Mouse (Mus musculus) forebrain, embryonic 13.5 days (tissue): Measurements from ENCODE around the gene Olfr1269. TPM values are rescaled to one million over a fixed set of nuclear protein-coding genes. Genes with fewer than 3 reads are reported as not detected.

Experiments used
- ATAC-seq: fragments of 200-750 bp; cut with Nextera tagmentation; 2 replicates; pipeline ENCODE4 v1.8.0; 2017
- H3K27ac ChIP-seq: fragments of 300-500 bp; sonication (generic); 2 replicates; pipeline ENCODE4 v1.5.1; 2015; ENCODE audit warnings: inconsistent platforms, mild to moderate bottlenecking, moderate library complexity
- H3K27me3 ChIP-seq: fragments of 300-500 bp; sonication (generic); 2 replicates; pipeline ENCODE4 v1.6.1; 2015; ENCODE audit warnings: mild to moderate bottlenecking, inconsistent platforms
- H3K36me3 ChIP-seq: fragments of 300-500 bp; sonication (generic); 2 replicates; pipeline ENCODE4 v1.6.1; 2015; ENCODE audit warnings: mild to moderate bottlenecking, inconsistent platforms; ENCODE audit not compliant: poor library complexity, severe bottlenecking
- H3K4me1 ChIP-seq: fragments of 300-500 bp; sonication (generic); 2 replicates; pipeline ENCODE4 v1.6.1; 2015; ENCODE audit warnings: inconsistent platforms
- H3K4me2 ChIP-seq: fragments of 300-500 bp; sonication (generic); 2 replicates; pipeline ENCODE4 v1.6.1; 2015; ENCODE audit warnings: inconsistent platforms, mild to moderate bottlenecking, moderate library complexity
- H3K4me3 ChIP-seq: fragments of 300-500 bp; sonication (generic); 2 replicates; pipeline ENCODE4 v1.5.1; 2015; ENCODE audit warnings: mild to moderate bottlenecking, inconsistent platforms
- H3K9ac ChIP-seq: fragments of 300-500 bp; sonication (generic); 2 replicates; pipeline ENCODE4 v1.6.1; 2015; ENCODE audit warnings: mild to moderate bottlenecking, inconsistent platforms
- H3K9me3 ChIP-seq: fragments of 300-500 bp; sonication (generic); replicated peaks from 2 replicates; pipeline ENCODE4 v1.6.1; 2016; ENCODE audit warnings: inconsistent platforms
- WGBS: fragments of 180-500 bp; shearing (Covaris S2); methylation state at CpG from one replicate; pipeline ENCODE4 v1.1.7; 2015; 5-methylcytosine and 5-hydroxymethylcytosine counted together
- polyA plus RNA-seq: library from polyadenylated mRNA; unstranded; fragments of >200 nt; fragmentation: Nextera tagmentation; extraction: Ambion mirVana; gene quantifications from 2 replicates; pipeline ENCODE4 v1.2.1, GENCODE M21; 2015

The Olfr1269 gene
- polyA plus RNA-seq, result not detected in 2 replicates

DNA sequence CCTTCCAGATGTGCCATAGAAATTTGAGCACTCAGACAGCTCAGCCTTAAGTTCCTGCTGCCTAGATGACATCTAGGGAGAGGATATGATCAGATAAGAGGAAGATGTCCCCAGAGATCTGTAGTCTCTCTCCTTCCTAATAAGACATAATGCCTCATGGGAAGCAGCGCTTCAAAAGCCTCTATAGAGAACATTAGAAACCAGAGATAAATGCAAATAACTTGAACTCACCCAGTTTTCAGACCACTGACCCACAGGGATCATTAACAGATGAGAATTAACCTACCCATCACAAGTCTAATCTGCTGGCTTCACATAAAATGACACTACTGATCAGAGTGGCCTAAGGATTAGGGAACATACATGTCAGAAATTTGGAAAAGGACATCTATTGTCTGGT is at the start of gene Olfr1269:
TSS of gene Olfr1269 (minus strand) at position 101 of the 400 bp plus-strand sequence.
- H3K4me1 ChIP-seq, result no peaks in the 10 kb centered on the region
- H3K4me2 ChIP-seq, result no peak within 1 kb of the TSS
- no peak for ATAC-seq
- no peak within 1 kb of the TSS for H3K9ac ChIP-seq
- H3K9me3 ChIP-seq, result no peaks in the 10 kb centered on the region; the same call in 1 of the 2 replicates
- no peaks in the 10 kb centered on the region for H3K36me3 ChIP-seq
- H3K27ac ChIP-seq, result no peak within 1 kb of the TSS
- WGBS, result 96% methylated on average over 1 of the region's 1 CpGs
- no peak within 1 kb of the TSS for H3K4me3 ChIP-seq
- H3K27me3 ChIP-seq, result no peaks in the 10 kb centered on the region

DNA sequence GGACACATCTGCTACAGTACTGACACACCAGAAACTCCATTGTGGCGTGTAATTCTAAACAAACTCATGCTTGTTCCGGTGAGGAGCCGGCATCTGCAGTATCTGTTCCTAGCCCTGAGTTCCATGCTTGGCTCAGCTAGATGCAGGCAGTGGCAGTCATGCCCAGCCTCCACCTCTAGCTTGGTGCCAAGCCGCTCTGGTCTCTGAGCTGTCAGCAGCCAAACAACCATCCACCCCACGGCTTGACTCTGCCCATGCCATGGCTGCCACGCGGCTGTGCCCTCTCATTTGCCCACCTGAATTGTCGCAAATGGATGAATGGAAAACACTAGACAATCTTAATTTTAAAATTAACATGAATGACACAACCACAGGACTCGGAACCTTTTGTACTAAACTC is 32.7 kb upstream of the Olfr1269 start:
- H3K9me3 ChIP-seq, result no peaks in the 10 kb centered on the region; the same call in 1 of the 2 replicates
- 91% methylated on average over 9 of the region's 9 CpGs for WGBS
- H3K27ac ChIP-seq, result no peak overlapping the region

DNA sequence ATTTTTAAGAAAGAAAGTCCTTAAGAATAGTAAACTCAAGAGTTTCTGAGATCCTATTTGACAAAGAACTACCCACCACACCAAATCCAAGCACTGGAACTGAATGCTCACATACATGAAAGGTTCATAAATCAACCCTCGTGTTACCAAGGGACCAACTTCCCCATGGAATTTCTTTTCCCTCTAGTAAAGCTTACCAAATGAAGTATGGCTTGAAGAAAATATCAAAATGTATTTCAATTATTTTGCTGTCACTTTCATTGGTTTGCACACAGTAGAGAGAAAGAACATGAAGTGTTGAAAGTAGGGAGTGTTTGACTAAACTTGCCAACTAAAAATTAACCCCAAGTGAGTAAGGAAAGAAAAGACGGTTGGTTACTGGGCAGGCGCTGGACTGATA is 31.8 kb upstream of the Olfr1269 start, which contains the start of gene Olfr1270:
TSS of gene Olfr1270 (minus strand) at position 101 of the 400 bp plus-strand sequence.
- WGBS, result 87% methylated on average over 3 of the region's 3 CpGs

More for the DNA sequence above, 32.7 kb upstream of the Olfr1269 start:
- no peaks in the 10 kb centered on the region for H3K36me3 ChIP-seq
- H3K27me3 ChIP-seq, result no peaks in the 10 kb centered on the region
- H3K4me3 ChIP-seq, result no peak overlapping the region
- no peaks in the 10 kb centered on the region for H3K4me1 ChIP-seq
- H3K9ac ChIP-seq, result no peak overlapping the region
- no peak overlapping the region for H3K4me2 ChIP-seq
- no peak for ATAC-seq

DNA sequence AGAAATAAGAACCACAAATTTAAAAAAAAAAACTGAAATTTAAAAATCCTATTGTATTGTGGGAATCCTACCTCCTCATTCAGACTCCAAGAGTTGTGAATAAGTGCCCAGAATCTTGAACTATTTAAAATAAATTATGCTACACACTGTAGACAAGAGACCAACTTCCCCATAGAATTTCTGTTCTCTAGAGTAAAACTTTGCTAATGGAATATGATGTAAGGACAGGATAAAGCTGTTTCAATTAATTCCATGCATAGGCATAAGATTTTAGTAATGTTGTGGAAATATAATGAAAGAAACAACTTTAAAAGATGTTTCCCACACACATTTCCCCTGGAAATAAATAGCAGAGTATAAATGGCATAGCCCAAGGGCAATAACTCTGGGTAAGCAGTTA is 21.0 kb upstream of the Olfr1269 start, which contains the start of gene Olfr32:
TSS of gene Olfr32 (minus strand) at position 101 of the 400 bp plus-strand sequence.
- no peak within 1 kb of the TSS for H3K27ac ChIP-seq
- no peak within 1 kb of the TSS for H3K4me2 ChIP-seq
- H3K4me3 ChIP-seq, result no peak within 1 kb of the TSS
- no peaks in the 10 kb centered on the region for H3K36me3 ChIP-seq
- no peak within 1 kb of the TSS for H3K9ac ChIP-seq
- ATAC-seq, result no peak
- H3K9me3 ChIP-seq, result no peaks in the 10 kb centered on the region
- no peaks in the 10 kb centered on the region for H3K4me1 ChIP-seq
- H3K27me3 ChIP-seq, result no peaks in the 10 kb centered on the region

More for the DNA sequence above, 31.8 kb upstream of the Olfr1269 start, which contains the start of gene Olfr1270:
- Histone ChIP-seq H3K4me3 (no peak within 1 kb of the TSS), H3K27me3 (no peaks in the 10 kb centered on the region), H3K27ac (no peak within 1 kb of the TSS), H3K9me3 (no peaks in the 10 kb centered on the region; the same call in 1 of the 2 replicates), H3K4me2 (no peak within 1 kb of the TSS), H3K36me3 (no peaks in the 10 kb centered on the region), H3K4me1 (no peaks in the 10 kb centered on the region), H3K9ac (no peak within 1 kb of the TSS)
- no peak for ATAC-seq

DNA sequence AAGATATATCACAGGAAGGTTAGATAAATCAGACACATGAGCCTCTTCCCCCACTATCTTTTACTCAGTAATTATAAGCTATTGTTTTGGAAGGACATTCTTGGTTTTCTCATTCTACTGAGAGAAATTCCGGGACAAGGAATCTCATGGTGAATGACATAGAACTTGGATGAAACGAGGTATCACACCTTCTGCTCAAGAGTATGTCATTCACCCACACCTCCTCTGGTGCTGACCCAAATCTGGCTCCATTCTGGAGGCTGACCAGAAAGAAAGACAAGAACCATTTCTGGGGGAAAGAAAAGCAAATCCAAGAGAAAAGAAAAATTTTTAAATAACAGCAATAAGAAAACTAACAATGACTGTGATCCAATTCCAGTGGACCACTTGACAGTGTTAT is 51.1 kb downstream of the Olfr1269 start:
- no peaks in the 10 kb centered on the region for H3K9me3 ChIP-seq
- no peak overlapping the region for H3K4me3 ChIP-seq
- no peaks in the 10 kb centered on the region for H3K36me3 ChIP-seq
- H3K27ac ChIP-seq, result no peak overlapping the region
- no peaks in the 10 kb centered on the region for H3K27me3 ChIP-seq
- no peak overlapping the region for H3K4me2 ChIP-seq
- H3K9ac ChIP-seq, result no peak overlapping the region
- WGBS, result 72% methylated on average over 2 of the region's 2 CpGs
- ATAC-seq, result no peak
- no peaks in the 10 kb centered on the region for H3K4me1 ChIP-seq

Other genes with a start within 250 kb of the Olfr1269 start
- not detected in 2 replicates for gene Olfr1257, start 243.0 kb downstream of the Olfr1269 start, polyA plus RNA-seq
- gene Olfr1258, start 194.1 kb downstream of the Olfr1269 start, polyA plus RNA-seq, result not detected in 2 replicates
- gene Olfr1259, start 172.7 kb downstream of the Olfr1269 start, polyA plus RNA-seq, result not detected in 2 replicates
- not detected in 2 replicates for gene Olfr1260, start 147.1 kb downstream of the Olfr1269 start, polyA plus RNA-seq
- gene Olfr1261, start 130.2 kb downstream of the Olfr1269 start, polyA plus RNA-seq, result not detected in 2 replicates
- gene Olfr1262, start 121.3 kb downstream of the Olfr1269 start, polyA plus RNA-seq, result not detected in 2 replicates
- gene Olfr1263, start 109.3 kb downstream of the Olfr1269 start, polyA plus RNA-seq, result not detected in 2 replicates
- not detected in 2 replicates for gene Olfr1264, start 95.8 kb downstream of the Olfr1269 start, polyA plus RNA-seq
- not detected in 2 replicates for gene Olfr1265, start 86.1 kb downstream of the Olfr1269 start, polyA plus RNA-seq
- not detected in 2 replicates for gene Olfr140, start 57.8 kb downstream of the Olfr1269 start, polyA plus RNA-seq
- not detected in 2 replicates for gene Olfr32, start 20.9 kb upstream of the Olfr1269 start, polyA plus RNA-seq
- gene Olfr1270, start 31.7 kb upstream of the Olfr1269 start, polyA plus RNA-seq, result not detected in 2 replicates
- gene Olfr1506, start 103.1 kb upstream of the Olfr1269 start, polyA plus RNA-seq, result not detected in 2 replicates
- not detected in 2 replicates for gene Olfr142, start 136.2 kb upstream of the Olfr1269 start, polyA plus RNA-seq
- gene Olfr1271, start 149.6 kb upstream of the Olfr1269 start, polyA plus RNA-seq, result not detected in 2 replicates
- gene Olfr1272, start 171.4 kb upstream of the Olfr1269 start, polyA plus RNA-seq, result not detected in 2 replicates
- 0.08 TPM in 1 of 2 replicates, not detected in the other for gene Gm13769, start 200.8 kb upstream of the Olfr1269 start, polyA plus RNA-seq